Mouse (Mus musculus): ENCODE measurements around the gene Actr1a. TPM values are rescaled to one million over a fixed set of nuclear protein-coding genes. Genes with fewer than 3 reads are reported as not detected.

Actr1a gene
- 88.7 TPM for total RNA-seq (2023)

DNA sequence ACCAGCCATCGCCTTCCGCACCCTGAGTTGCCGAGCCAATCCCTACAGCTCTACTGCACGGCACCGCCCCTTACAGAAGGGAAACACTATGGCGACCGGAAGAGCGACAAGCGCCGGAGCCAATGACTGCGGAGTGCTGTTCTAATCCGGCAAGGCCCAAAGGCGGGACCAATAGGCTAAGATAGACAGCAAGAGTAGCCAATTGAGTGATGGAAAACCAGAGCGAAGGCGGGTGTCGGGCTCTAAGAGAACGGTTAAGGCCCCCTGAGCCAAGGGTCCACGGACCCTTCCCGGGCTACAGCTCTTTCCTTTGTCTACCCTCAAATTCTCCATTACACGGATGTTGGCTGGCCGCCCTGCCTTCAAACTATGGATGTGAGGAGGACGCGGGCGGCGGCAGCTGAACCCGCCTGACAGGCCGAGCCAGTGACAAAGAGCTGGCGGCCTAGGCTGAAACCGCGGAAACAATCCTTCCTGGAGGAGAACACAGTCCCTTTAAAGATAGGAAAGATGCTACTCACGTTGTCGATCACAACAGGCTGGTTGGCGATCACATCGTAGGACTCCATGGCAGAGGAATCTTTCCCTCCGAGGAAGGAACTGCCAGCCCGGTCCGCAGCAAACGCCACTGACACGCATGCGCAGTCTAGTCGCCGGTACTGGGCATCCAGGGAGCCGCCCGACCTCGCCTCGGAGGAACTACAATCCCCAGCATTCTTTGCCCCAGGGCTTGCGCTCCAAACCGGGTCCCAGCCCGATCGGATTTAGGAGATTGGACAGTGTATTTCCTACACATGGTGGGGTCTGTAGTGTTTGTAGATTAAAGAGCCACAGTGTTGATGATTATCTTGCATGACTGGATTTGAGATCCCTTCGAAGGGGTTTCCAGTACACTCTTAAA is at the start of gene Actr1a:
Gene Actr1a, minus strand, starts transcription at position 640 of the 901 bp plus-strand sequence.

GRCm38 (mm10) chr19:46396686-46397435 is 1.3 kb upstream of the Actr1a start, which contains the start of gene Sufu:
TSS of gene Sufu (plus strand) at chr19:46396896.

DNA sequence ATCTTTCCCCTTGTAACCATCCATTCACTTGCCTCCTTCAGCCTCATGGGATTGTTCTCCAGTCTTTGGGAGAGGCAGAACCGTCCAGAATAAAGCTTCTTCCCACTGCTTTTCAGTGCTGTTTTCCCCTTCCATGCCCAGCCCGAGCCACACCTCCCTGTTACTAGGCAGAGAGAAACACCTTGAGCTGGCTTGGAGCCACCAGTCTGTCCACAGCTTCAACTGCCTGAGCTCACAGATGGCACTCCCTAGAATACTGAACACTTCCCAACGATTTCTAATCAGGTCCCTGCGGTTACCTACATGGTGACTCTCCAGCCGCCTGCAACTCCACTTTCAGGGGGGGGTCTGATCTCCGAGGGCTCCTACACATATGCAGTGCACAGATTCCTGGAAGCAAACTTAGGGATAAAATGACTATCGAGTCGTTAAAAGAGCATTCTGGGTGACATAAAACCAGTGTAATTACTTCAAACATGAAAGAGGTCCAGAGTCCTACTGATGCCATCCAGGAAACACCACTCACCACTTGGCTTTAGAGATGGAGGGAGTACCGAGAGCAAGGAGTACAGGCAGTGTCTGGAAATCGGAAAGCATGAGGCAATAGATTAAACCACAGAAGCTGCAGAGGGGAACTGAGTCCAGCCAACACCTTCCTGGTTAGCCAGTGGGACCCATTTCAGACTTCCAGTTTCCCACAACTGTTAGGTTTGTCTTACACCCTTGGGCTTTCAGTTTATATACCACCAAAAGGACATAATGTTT is 45.2 kb downstream of the Actr1a start, which contains the start of gene 2310034G01Rik:
Gene 2310034G01Rik, minus strand, starts transcription at position 135 of the 765 bp plus-strand sequence.

GRCm38 (mm10) chr19:46338331-46338936 is 57.1 kb downstream of the Actr1a start, which contains the start of gene Cuedc2:
TSS of gene Cuedc2 (minus strand) at chr19:46338702.

GRCm38 (mm10) chr19:46328081-46329030 is 67.2 kb downstream of the Actr1a start, which contains the start of gene Fbxl15:
TSS of gene Fbxl15 (plus strand) at chr19:46328184.

Other genes starting within 250 kb of the Actr1a start
- not detected for gene Pitx3, start 247.4 kb downstream of the Actr1a start, total RNA-seq (2023)
- 103 TPM for gene Gbf1, start 243.2 kb downstream of the Actr1a start, total RNA-seq (2023)
- gene Nfkb2, start 91.4 kb downstream of the Actr1a start, total RNA-seq (2023) = 63.7 TPM
- 1.8 TPM for gene Psd, start 68.6 kb downstream of the Actr1a start, total RNA-seq (2023)
- gene Fbxl15, start 67.6 kb downstream of the Actr1a start, total RNA-seq (2023) = 3.6 TPM
- gene Cuedc2, start 57.0 kb downstream of the Actr1a start, total RNA-seq (2023) = 38.3 TPM
- gene Mfsd13a, start 54.6 kb downstream of the Actr1a start, total RNA-seq (2023) = 1.9 TPM
- not detected for gene 2310034G01Rik, start 45.4 kb downstream of the Actr1a start, total RNA-seq (2023)
- 35.1 TPM for gene Sufu, start 1.1 kb upstream of the Actr1a start, total RNA-seq (2023)
- 54.3 TPM for gene Trim8, start 106.0 kb upstream of the Actr1a start, total RNA-seq (2023)
- gene Arl3, start 177.4 kb upstream of the Actr1a start, total RNA-seq (2023) = 18.2 TPM
- 12.9 TPM for gene Sfxn2, start 177.6 kb upstream of the Actr1a start, total RNA-seq (2023)
- gene Wbp1l, start 203.3 kb upstream of the Actr1a start, total RNA-seq (2023) = 63.6 TPM

Data from CD8-positive naive resting alpha-beta T cell, adult 57 days (primary cell).